ENCODE assay signal across 32 mouse cellular contexts in the genomic region with DNA sequence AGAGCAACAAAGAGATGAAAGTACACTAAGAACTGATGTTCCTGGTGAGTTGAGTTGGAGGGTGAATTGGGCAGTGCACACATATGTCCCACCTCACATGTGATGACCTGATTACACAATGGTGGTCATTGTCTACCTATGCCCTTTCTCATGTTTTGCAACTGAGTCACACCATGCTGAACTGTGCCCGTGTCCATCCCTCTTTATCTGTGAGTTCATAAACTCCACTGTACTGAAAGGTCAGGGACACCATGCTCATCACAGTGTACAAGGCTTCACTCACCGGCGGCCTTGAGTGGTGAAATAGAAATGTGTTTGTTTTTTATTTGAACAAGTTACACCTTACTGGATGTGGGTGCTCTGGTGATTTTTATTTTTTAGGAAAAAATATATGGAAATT. TPM values are rescaled to one million over a fixed set of nuclear protein-coding genes. Genes with fewer than 3 reads are reported as not detected.
DNase-seq lines count a peak whose midpoint lies in the region; ATAC-seq and TF ChIP-seq lines count a peak whose summit lies in the region.
"Had no signal": no experiment of that assay in that cellular context is flagged by ENCODE, and none has a peak within 500 bp of the region (broad histone marks: within the 10 kb centered on the region; RNA-seq: fewer than 3 reads in every experiment).

No protein-coding gene starts in this region.

- peak; percentile 28 for ATAC-seq in intestine, postnatal 0 days
- no peak for ATAC-seq in intestine, embryonic 15.5 days
- ATAC-seq in midbrain, embryonic 12.5 days (ENCODE audit: low FRiP score, low read depth): 0 out of 2 replicates have a peak, but pooled peaks have one; percentile 11
- ATAC-seq: activated CD4-positive, CD25-positive, alpha-beta regulatory T cell, adult 4 months; forebrain, embryonic 15.5 days; inflammation-experienced regulatory T-cells, adult 6 months; midbrain, embryonic 13.5 days had no signal

- no peak overlapping the region for H3K27ac ChIP-seq in intestine, postnatal 0 days (ENCODE audit: low read depth, low read length)
- H3K27ac ChIP-seq in intestine, embryonic 15.5 days: no peak overlapping the region
- no peak overlapping the region for H3K27ac ChIP-seq in midbrain, embryonic 12.5 days (replicated peaks)
- no peak overlapping the region for H3K27ac ChIP-seq in midbrain, embryonic 10.5 days (replicated peaks)
- H3K27ac ChIP-seq: embryonic facial prominence, embryonic 12.5 days; forebrain, embryonic 15.5 days; hindbrain, embryonic 15.5 days; layer of hippocampus, adult 2 months; left cerebral cortex, adult 2 months; midbrain, embryonic 13.5 days; neural tube, embryonic 13.5 days; stomach, postnatal 0 days had no signal

- H3K4me2 ChIP-seq in intestine, postnatal 0 days (replicated peaks; ENCODE audit: low read depth): no peak overlapping the region
- H3K4me2 ChIP-seq in intestine, embryonic 15.5 days (replicated peaks): no peak overlapping the region
- H3K4me2 ChIP-seq in midbrain, embryonic 12.5 days (replicated peaks): no peak overlapping the region
- H3K4me2 ChIP-seq: embryonic facial prominence, embryonic 12.5 days; forebrain, embryonic 15.5 days; heart, embryonic 11.5 days; hindbrain, embryonic 15.5 days; lung, embryonic 14.5 days; midbrain, embryonic 13.5 days; neural tube, embryonic 13.5 days had no signal

- no peak for TF ChIP-seq CTCF in intestine, postnatal 0 days (IDR thresholded peaks at IDR 0.05; ENCODE audit: low read depth)

- H3K4me3 ChIP-seq in intestine, postnatal 0 days (ENCODE audit: low read depth, low read length): no peak overlapping the region
- H3K4me3 ChIP-seq in intestine, embryonic 15.5 days (replicated peaks): no peak overlapping the region
- no peak overlapping the region for H3K4me3 ChIP-seq in midbrain, embryonic 12.5 days
- no peak overlapping the region for H3K4me3 ChIP-seq in midbrain, embryonic 10.5 days
- H3K4me3 ChIP-seq: embryonic facial prominence, embryonic 12.5 days; forebrain, embryonic 15.5 days; hindbrain, embryonic 15.5 days; layer of hippocampus, adult 2 months; left cerebral cortex, adult 2 months; midbrain, embryonic 13.5 days; neural tube, embryonic 13.5 days had no signal

- H3K4me1 ChIP-seq in intestine, postnatal 0 days (replicated peaks; ENCODE audit: control insufficient read depth, insufficient read depth, low read length): no peaks in the 10 kb centered on the region
- no peaks in the 10 kb centered on the region for H3K4me1 ChIP-seq in intestine, embryonic 15.5 days (replicated peaks)
- H3K4me1 ChIP-seq in midbrain, embryonic 12.5 days: no peaks in the 10 kb centered on the region
- H3K4me1 ChIP-seq in midbrain, embryonic 10.5 days: no peaks in the 10 kb centered on the region
- H3K4me1 ChIP-seq: embryonic facial prominence, embryonic 12.5 days; forebrain, embryonic 15.5 days; hindbrain, embryonic 15.5 days; midbrain, embryonic 13.5 days; neural tube, embryonic 13.5 days had no signal

- no peaks in the 10 kb centered on the region for H3K36me3 ChIP-seq in intestine, postnatal 0 days (ENCODE audit: control insufficient read depth, insufficient read depth)
- H3K36me3 ChIP-seq in intestine, embryonic 15.5 days: no peaks in the 10 kb centered on the region
- H3K36me3 ChIP-seq in midbrain, embryonic 12.5 days: no peaks in the 10 kb centered on the region
- H3K36me3 ChIP-seq in midbrain, embryonic 10.5 days: no peaks in the 10 kb centered on the region
- H3K36me3 ChIP-seq: embryonic facial prominence, embryonic 12.5 days; forebrain, embryonic 15.5 days; hindbrain, embryonic 15.5 days; midbrain, embryonic 13.5 days; neural tube, embryonic 13.5 days had no signal

- H3K9ac ChIP-seq in intestine, postnatal 0 days (ENCODE audit: low read depth, low read length): no peak overlapping the region
- no peak overlapping the region for H3K9ac ChIP-seq in intestine, embryonic 15.5 days
- no peak overlapping the region for H3K9ac ChIP-seq in midbrain, embryonic 12.5 days (replicated peaks)
- H3K9ac ChIP-seq: embryonic facial prominence, embryonic 12.5 days; forebrain, embryonic 15.5 days; hindbrain, embryonic 15.5 days; lung, embryonic 14.5 days; midbrain, embryonic 13.5 days; neural tube, embryonic 13.5 days had no signal

- 53% methylated on average over 3 of the region's 3 CpGs for WGBS in intestine, postnatal 0 days
- WGBS in intestine, embryonic 15.5 days: 84% methylated on average over 3 of the region's 3 CpGs
- WGBS in midbrain, embryonic 12.5 days: 97% methylated on average over 3 of the region's 3 CpGs
- 91% methylated on average over 3 of the region's 3 CpGs for WGBS in midbrain, embryonic 10.5 days

- H3K9me3 ChIP-seq in intestine, postnatal 0 days (ENCODE audit: control insufficient read depth): no peaks in the 10 kb centered on the region
- H3K9me3 ChIP-seq in intestine, embryonic 15.5 days: no peaks in the 10 kb centered on the region
- H3K9me3 ChIP-seq in midbrain, embryonic 12.5 days: no peaks in the 10 kb centered on the region
- no peaks in the 10 kb centered on the region for H3K9me3 ChIP-seq in midbrain, embryonic 10.5 days (replicated peaks)
- H3K9me3 ChIP-seq: embryonic facial prominence, embryonic 12.5 days; forebrain, embryonic 15.5 days; hindbrain, embryonic 15.5 days; midbrain, embryonic 13.5 days; neural tube, embryonic 13.5 days had no signal

- no peaks in the 10 kb centered on the region for H3K27me3 ChIP-seq in intestine, postnatal 0 days (replicated peaks; ENCODE audit: control insufficient read depth, insufficient read depth, low read length)
- H3K27me3 ChIP-seq in intestine, embryonic 15.5 days (replicated peaks): no peaks in the 10 kb centered on the region
- no peaks in the 10 kb centered on the region for H3K27me3 ChIP-seq in midbrain, embryonic 12.5 days
- H3K27me3 ChIP-seq in midbrain, embryonic 10.5 days (ENCODE audit: low read depth, poor library complexity, severe bottlenecking): no peaks in the 10 kb centered on the region
- H3K27me3 ChIP-seq: embryonic facial prominence, embryonic 12.5 days; forebrain, embryonic 15.5 days; hindbrain, embryonic 15.5 days; midbrain, embryonic 13.5 days; neural tube, embryonic 13.5 days had no signal

- no peak for DNase-seq in midbrain, embryonic 10.5 days (ENCODE audit: low spot score)
- peak; percentile 19 for DNase-seq in adrenal gland, postnatal 25 days
- no peak for DNase-seq in gastrocnemius, adult 8-10 months (ENCODE audit: low spot score in 2 of 2)
- no peak for DNase-seq in frontal cortex, postnatal 36 days (ENCODE audit: low spot score in 2 of 2)
- DNase-seq: B cell, adult 2 months; cerebellum, adult 11 months; cerebellum, adult 9-11 months; embryo, embryonic 11 days; gastrocnemius, postnatal 25 days; heart, adult 11 months; heart, postnatal 4 days; kidney, adult 2 months; kidney, postnatal 36 days; lung, embryonic 14.5 days; lung, postnatal 14 days; right cerebral cortex, postnatal 4 days; thymus, adult 18-20 months; thymus, postnatal 25 days had no signal

RNA-seq across cellular contexts. Expression of a gene that starts 42.9 kb away (rescaled TPM):
- 14.7 and 19.7 TPM in 2 replicates for polyA plus RNA-seq in intestine, postnatal 0 days (2015; fragmentation: Nextera tagmentation; extraction: Ambion mirVana)
- polyA plus RNA-seq in intestine, embryonic 15.5 days (2015; fragmentation: Nextera tagmentation; extraction: Ambion mirVana): 54.0 and 58.1 TPM in 2 replicates
- polyA plus RNA-seq in midbrain, embryonic 12.5 days (2016; fragmentation: Nextera tagmentation; extraction: Ambion mirVana): 7.4 and 10.1 TPM in 2 replicates
- polyA plus RNA-seq in midbrain, embryonic 10.5 days (2016; fragmentation: Nextera tagmentation; extraction: Ambion mirVana): 11.9 and 16.8 TPM in 2 replicates
- total RNA-seq in adrenal gland, postnatal 25 days (2021): 43.2 and 45.5 TPM in 2 replicates
- total RNA-seq in gastrocnemius, adult 8-10 months (2022): 1 to 10 TPM; 1.5 to 6.5 (median 3.4) TPM
- polyA plus RNA-seq: inflammation-experienced regulatory T-cells, adult 6 months had no signal
